In the genomic region with DNA sequence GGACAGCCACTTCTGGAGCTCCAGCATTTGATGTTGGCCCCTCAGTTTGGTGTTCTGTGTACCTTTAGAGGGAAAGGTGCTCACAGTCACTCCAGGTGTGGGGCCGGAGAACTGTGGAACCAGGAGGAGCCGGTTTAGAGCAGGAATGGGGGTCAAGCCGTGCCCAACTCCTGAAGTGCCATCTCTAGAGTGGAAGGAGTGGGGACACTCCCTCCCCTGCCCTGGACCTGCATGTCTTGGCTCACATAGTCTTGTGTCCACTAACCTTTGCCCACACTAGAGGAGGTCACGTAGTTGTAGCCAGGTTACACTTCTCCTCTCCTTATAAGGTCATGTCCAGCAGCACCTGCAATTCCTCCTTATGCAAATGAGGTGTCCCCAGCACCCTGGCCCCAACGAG, we compare ENCODE assay signal across 13 mouse cellular contexts. TPM values are rescaled to one million over a fixed set of nuclear protein-coding genes. Genes with fewer than 3 reads are reported as not detected.
A peak's percentile ranks its signal among the peaks of the same experiment; 100 is the strongest.
DNase-seq lines count a peak whose midpoint lies in the region.
"Had no signal": no experiment of that assay in that cellular context is flagged by ENCODE, and none has a peak within 500 bp of the region (broad histone marks: within the 10 kb centered on the region; RNA-seq: fewer than 3 reads in every experiment).

No protein-coding gene starts in this region.

- DNase-seq in kidney, adult 9 months, result peak; percentile 11
- no peak for DNase-seq in kidney, postnatal 14 days
- DNase-seq in lung, postnatal 10 days, result peak; percentile 44
- DNase-seq in lung, postnatal 4 days, result peak; percentile 22 to 73
- no peak for DNase-seq in left cerebral cortex, adult 9 months (ENCODE audit: low spot score in 2 of 2)
- DNase-seq in heart, adult 18-20 months, result no peak
- DNase-seq: adrenal gland, postnatal 14 days; cerebellum, adult 18-20 months; cerebellum, adult 9-11 months; gastrocnemius, postnatal 36 days; heart, adult 11 months; heart, postnatal 10 days; heart, postnatal 4 days had no signal

RNA-seq across cellular contexts. Expression of a gene that starts 14.2 kb away (rescaled TPM):
- 1 to 10 TPM; 2.4 to 2.8 TPM for total RNA-seq in heart, adult 18-20 months (2021)

Comparison
In these comparisons a context has a peak if more than half of its experiments do, and no peak if none do; other contexts are left out.
1. DNase-seq: peak in kidney, adult 9 months (single experiment), lung, postnatal 10 days (single experiment) and lung, postnatal 4 days (2 of 2); none in kidney, postnatal 14 days (single experiment), left cerebral cortex, adult 9 months (0 of 2) and heart, adult 18-20 months (0 of 2).